Mouse (Mus musculus) cerebellum, adult 2 months (tissue): ENCODE results near the gene Sprr2j-ps.

Source experiments
- CTCF ChIP-seq: fragments of 200-500 bp; IDR thresholded peaks from 2 replicates; pipeline ENCODE4 v1.5.1; 2011; ENCODE audit warnings: low read depth, mild to moderate bottlenecking, control low read depth, low read length, moderate library complexity, borderline replicate concordance; ENCODE audit not compliant: insufficient read depth
- POLR2A ChIP-seq: fragments of 200-500 bp; IDR thresholded peaks from 2 replicates; pipeline ENCODE4 v1.6.1; 2011; ENCODE audit warnings: low read length, control low read depth, borderline replicate concordance; ENCODE audit not compliant: insufficient read depth

- TF ChIP-seq CTCF (no peak), POLR2A (no peak)
Observed at GRCm38 (mm10) chr3:92385385-92385784, 32.5 kb upstream of the Sprr2j-ps start, which contains the start of gene Sprr2h.
